Mouse (Mus musculus) C2C12 (cell line): ENCODE data around the gene Gfod1. TPM values are rescaled to one million over a fixed set of nuclear protein-coding genes. Genes with fewer than 3 reads are reported as not detected.
A peak's percentile ranks its signal among the peaks of the same experiment; 100 is the strongest.

ENCODE experiments used
- H3K27me3 ChIP-seq: one replicate; pipeline ENCODE4 v1.6.1; 2011; ENCODE audit not compliant: control insufficient read depth, insufficient read depth, insufficient read length
- H3K36me3 ChIP-seq: one replicate; pipeline ENCODE4 v1.6.1; 2011; ENCODE audit not compliant: control insufficient read depth, insufficient read depth
- H3K4me3 ChIP-seq: one replicate; pipeline ENCODE4 v1.5.1; 2011; ENCODE audit warnings: mild to moderate bottlenecking, control low read depth; ENCODE audit not compliant: poor library complexity, insufficient read depth, severe bottlenecking
- H3K79me2 ChIP-seq: one replicate; pipeline ENCODE4 v1.6.1; 2011; ENCODE audit not compliant: control insufficient read depth, insufficient read depth
- H3K79me3 ChIP-seq: one replicate; pipeline ENCODE4 v1.6.1; 2011; ENCODE audit warnings: low read depth, control low read depth
- H3ac ChIP-seq: one replicate; pipeline ENCODE3; 2011; ENCODE audit warnings: low read depth; ENCODE audit not compliant: control insufficient read depth, insufficient read length
- CEBPB ChIP-seq: IDR thresholded peaks from one replicate; pipeline ENCODE4 v1.6.1; 2011; ENCODE audit warnings: low read depth, mild to moderate bottlenecking, control low read depth, moderate library complexity
- CTCF ChIP-seq: IDR thresholded peaks from one replicate; pipeline ENCODE4 v1.5.1; 2011; ENCODE audit not compliant: control insufficient read depth, insufficient read depth, insufficient read length
- FOSL1 ChIP-seq: IDR thresholded peaks from one replicate; pipeline ENCODE4 v1.8.0; 2011; ENCODE audit warnings: mild to moderate bottlenecking, low read length; ENCODE audit not compliant: poor library complexity, insufficient read depth, severe bottlenecking
- MAX ChIP-seq: IDR thresholded peaks from one replicate; pipeline ENCODE4 v1.6.1; 2011; ENCODE audit warnings: mild to moderate bottlenecking, control low read depth
- MYOD1 ChIP-seq: IDR thresholded peaks from one replicate; pipeline ENCODE4 v1.6.1; 2011; ENCODE audit warnings: low read depth; ENCODE audit not compliant: control insufficient read depth, insufficient read length
- MYOG ChIP-seq: IDR thresholded peaks from one replicate; pipeline ENCODE4 v1.6.1; 2011; ENCODE audit not compliant: control insufficient read depth, insufficient read length; ENCODE audit errors: extremely low read depth
- USF1 ChIP-seq: IDR thresholded peaks from one replicate; pipeline ENCODE4 v1.6.1; 2011; ENCODE audit warnings: low read depth, mild to moderate bottlenecking, control low read depth, moderate library complexity
- long read RNA-seq, 2 experiments: library from polyadenylated mRNA; unstranded; transcript quantifications; one replicate each; pipeline ENCODE4 v2.0.0; 2019 to 2020
- polyA plus RNA-seq: library from polyadenylated mRNA; unstranded; fragments of >200 nt; fragmentation: generic; extraction: Trizol; gene quantifications from one replicate; pipeline ENCODE4 v1.2.1, GENCODE M21; 2012; ENCODE audit warnings: missing spikeins

Gfod1 gene
- 10.3 TPM for polyA plus RNA-seq
- long read RNA-seq, experiment 1, partial matches to known transcripts, result 1 of 6 reads
- long read RNA-seq, experiment 1, other reads (novel, unspliced or antisense), result 3 of 6 reads
- long read RNA-seq, experiment 2, partial matches to known transcripts, result 0 of 11 reads
- long read RNA-seq, experiment 2, other reads (novel, unspliced or antisense), result 9 of 11 reads

GRCm38 (mm10) chr13:43304018-43304431 is at the start of gene Gfod1:
Gene Gfod1 (minus strand): TSS chr13:43304172.
- Histone ChIP-seq H3K79me2 (peaks cover 48% of the 10 kb centered on the region), H3ac (peak within 1 kb of the TSS; percentile 85), H3K4me3 (peak within 1 kb of the TSS; percentile 63), H3K27me3 (no peaks in the 10 kb centered on the region), H3K79me3 (peaks cover 39% of the 10 kb centered on the region), H3K36me3 (peaks cover 7% of the 10 kb centered on the region)
- TF ChIP-seq MYOD1, result no peak
- no peak for TF ChIP-seq CEBPB
- TF ChIP-seq USF1, result no peak
- TF ChIP-seq MAX, result no peak
- TF ChIP-seq CTCF, result no peak
- no peak for TF ChIP-seq FOSL1
- no peak for TF ChIP-seq MYOG

- H3ac ChIP-seq, result no peak overlapping the region
- H3K27me3 ChIP-seq, result no peaks in the 10 kb centered on the region
- no peak overlapping the region for H3K4me3 ChIP-seq
- H3K79me3 ChIP-seq, result no peaks in the 10 kb centered on the region
- H3K79me2 ChIP-seq, result no peaks in the 10 kb centered on the region
- no peaks in the 10 kb centered on the region for H3K36me3 ChIP-seq
- TF ChIP-seq MYOD1 (no peak), CTCF (no peak), MYOG (no peak), USF1 (no peak), FOSL1 (no peak), CEBPB (no peak), MAX (no peak)
These were observed 49.4 kb upstream of the Gfod1 start for GRCm38 (mm10) chr13:43353356-43353755.

- H3K79me3 ChIP-seq, result no peaks in the 10 kb centered on the region
- no peak overlapping the region for H3ac ChIP-seq
- no peak overlapping the region for H3K4me3 ChIP-seq
- H3K27me3 ChIP-seq, result no peaks in the 10 kb centered on the region
- TF ChIP-seq MYOD1 (no peak), CEBPB (no peak), CTCF (no peak), USF1 (no peak), MAX (no peak), FOSL1 (no peak), MYOG (no peak)
- no peaks in the 10 kb centered on the region for H3K79me2 ChIP-seq
- no peaks in the 10 kb centered on the region for H3K36me3 ChIP-seq
These were observed 46.7 kb upstream of the Gfod1 start for GRCm38 (mm10) chr13:43350489-43351169.

- no peak overlapping the region for H3K4me3 ChIP-seq
- no peaks in the 10 kb centered on the region for H3K27me3 ChIP-seq
- H3K79me3 ChIP-seq, result no peaks in the 10 kb centered on the region
- no peaks in the 10 kb centered on the region for H3K79me2 ChIP-seq
- TF ChIP-seq MAX (no peak), MYOD1 (no peak), MYOG (no peak), CTCF (no peak), FOSL1 (no peak), CEBPB (no peak), USF1 (no peak)
- H3K36me3 ChIP-seq, result no peaks in the 10 kb centered on the region
- no peak overlapping the region for H3ac ChIP-seq
These were observed 45.4 kb upstream of the Gfod1 start for GRCm38 (mm10) chr13:43349376-43349775.

- Histone ChIP-seq H3K36me3 (no peaks in the 10 kb centered on the region), H3K79me2 (no peaks in the 10 kb centered on the region), H3ac (no peak overlapping the region), H3K27me3 (no peaks in the 10 kb centered on the region), H3K4me3 (no peak overlapping the region), H3K79me3 (no peaks in the 10 kb centered on the region)
- TF ChIP-seq MYOD1, result no peak
- no peak for TF ChIP-seq USF1
- no peak for TF ChIP-seq FOSL1
- no peak for TF ChIP-seq CEBPB
- no peak for TF ChIP-seq MAX
- no peak for TF ChIP-seq CTCF
- no peak for TF ChIP-seq MYOG
These were observed 42.9 kb upstream of the Gfod1 start for GRCm38 (mm10) chr13:43346825-43347224.

GRCm38 (mm10) chr13:43338632-43339031 is 34.7 kb upstream of the Gfod1 start:
- Histone ChIP-seq H3K79me3 (no peaks in the 10 kb centered on the region), H3K79me2 (no peaks in the 10 kb centered on the region), H3ac (no peak overlapping the region), H3K36me3 (no peaks in the 10 kb centered on the region), H3K27me3 (no peaks in the 10 kb centered on the region), H3K4me3 (no peak overlapping the region)
- TF ChIP-seq CTCF, result no peak
- no peak for TF ChIP-seq FOSL1
- TF ChIP-seq CEBPB, result no peak
- TF ChIP-seq MAX, result no peak
- TF ChIP-seq MYOD1, result no peak
- no peak for TF ChIP-seq MYOG
- no peak for TF ChIP-seq USF1
